Mouse (Mus musculus) gastrocnemius, postnatal 14 days (tissue): ENCODE results near the gene Cep131. TPM values are rescaled to one million over a fixed set of nuclear protein-coding genes. Genes with fewer than 3 reads are reported as not detected.
A peak's percentile ranks its signal among the peaks of the same experiment; 100 is the strongest.

Experiments
- DNase-seq: peaks from one replicate; pipeline ENCODE4 v3.0.0; 2021; ENCODE audit warnings: mixed read lengths
- intact Hi-C: fragments of 180-260 bp; cut with DNase I; formaldehyde crosslinking; loops from one replicate; pipeline ENCODE4 v1.15.1; 2025; ENCODE audit warnings: low total_unique reads
- total RNA-seq, 2 experiments: library from RNA; stranded (reverse); gene quantifications; 2 replicates each; pipeline ENCODE4 v1.2.3; 2021

The Cep131 gene
- total RNA-seq, 2 experiments from 2014 or later, result 7.9 to 8.5 TPM

GRCm38 (mm10) chr11:120063326-120063725, 23.3 kb downstream of the Cep131 start:
- no peak for DNase-seq
- intact Hi-C loops, result no loop called here

- intact Hi-C loops, result no loop called here
- no peak for DNase-seq
Measured at GRCm38 (mm10) chr11:120060634-120061033, 26.0 kb downstream of the Cep131 start.

- DNase-seq, result no peak
- intact Hi-C loops, result no loop called here
Measured at GRCm38 (mm10) chr11:120055953-120056732, 30.5 kb downstream of the Cep131 start.

DNA sequence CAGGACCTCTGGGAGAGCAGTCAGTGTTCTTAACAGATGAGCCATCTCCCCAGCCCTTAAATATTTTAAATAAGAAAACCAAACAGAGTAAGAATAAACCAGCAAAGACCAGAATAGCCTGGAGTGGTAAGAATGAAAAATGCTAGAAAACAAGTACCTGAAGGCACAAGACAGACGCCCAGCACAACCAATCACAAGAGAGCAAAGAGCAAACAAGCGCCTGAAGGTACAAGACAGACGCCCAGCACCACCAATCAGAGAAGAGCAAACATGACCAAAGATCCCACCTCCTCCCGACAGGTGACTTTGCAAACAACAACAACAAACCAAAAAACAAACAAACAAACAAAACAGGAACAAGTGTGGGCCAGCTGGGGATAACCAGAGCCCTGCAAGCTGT, 32.8 kb downstream of the Cep131 start:
- no peak for DNase-seq
- intact Hi-C loops, result no loop called here

DNA sequence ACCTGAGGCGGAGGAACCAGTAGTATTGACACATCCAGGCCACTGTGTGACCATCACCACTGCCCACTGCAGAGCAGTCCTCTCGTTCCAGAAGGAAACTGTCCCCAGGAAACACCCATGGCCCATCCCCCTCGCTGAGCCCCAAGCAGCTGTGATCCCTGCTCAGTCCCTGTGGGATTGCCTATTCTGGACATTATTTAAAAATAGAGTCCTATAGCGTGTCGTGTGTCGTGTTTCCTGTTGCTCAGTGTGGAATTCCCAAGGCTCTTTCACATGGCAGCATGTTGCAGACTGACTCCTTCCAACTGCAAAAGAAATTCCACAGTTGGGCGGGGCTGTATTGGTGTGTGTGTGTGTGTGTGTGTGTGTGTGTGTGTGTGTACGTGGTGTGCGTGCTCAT, 34.4 kb downstream of the Cep131 start:
- no peak for DNase-seq
- intact Hi-C loops, result no loop called here

- no peak for DNase-seq
- intact Hi-C loops, result no loop called here
Measured at GRCm38 (mm10) chr11:120051124-120051811, 35.4 kb downstream of the Cep131 start.

DNA sequence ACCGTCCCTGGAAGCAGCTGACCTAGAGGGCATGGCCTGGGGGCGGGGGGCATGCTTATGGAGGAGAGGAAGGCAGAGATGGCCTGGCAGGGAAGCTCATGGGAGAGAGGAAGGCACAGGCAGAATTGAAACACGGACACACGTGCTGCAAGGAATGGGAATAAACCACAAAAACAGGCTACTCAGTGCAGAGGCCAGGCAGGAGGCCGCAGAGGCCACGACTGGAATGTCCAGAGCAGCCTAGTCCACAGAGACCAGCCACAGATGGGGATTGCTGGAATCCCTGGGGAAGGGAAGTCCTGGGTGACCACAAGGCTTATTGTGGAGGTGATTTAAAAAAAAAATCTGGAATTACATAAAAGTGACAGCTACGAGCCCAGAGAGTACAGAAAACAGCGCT, 37.6 kb downstream of the Cep131 start:
- no peak for DNase-seq
- intact Hi-C loops, result no loop called here

- intact Hi-C loops, result no loop called here
- DNase-seq, result no peak
Measured at GRCm38 (mm10) chr11:120048252-120048556, 38.4 kb downstream of the Cep131 start.

DNA sequence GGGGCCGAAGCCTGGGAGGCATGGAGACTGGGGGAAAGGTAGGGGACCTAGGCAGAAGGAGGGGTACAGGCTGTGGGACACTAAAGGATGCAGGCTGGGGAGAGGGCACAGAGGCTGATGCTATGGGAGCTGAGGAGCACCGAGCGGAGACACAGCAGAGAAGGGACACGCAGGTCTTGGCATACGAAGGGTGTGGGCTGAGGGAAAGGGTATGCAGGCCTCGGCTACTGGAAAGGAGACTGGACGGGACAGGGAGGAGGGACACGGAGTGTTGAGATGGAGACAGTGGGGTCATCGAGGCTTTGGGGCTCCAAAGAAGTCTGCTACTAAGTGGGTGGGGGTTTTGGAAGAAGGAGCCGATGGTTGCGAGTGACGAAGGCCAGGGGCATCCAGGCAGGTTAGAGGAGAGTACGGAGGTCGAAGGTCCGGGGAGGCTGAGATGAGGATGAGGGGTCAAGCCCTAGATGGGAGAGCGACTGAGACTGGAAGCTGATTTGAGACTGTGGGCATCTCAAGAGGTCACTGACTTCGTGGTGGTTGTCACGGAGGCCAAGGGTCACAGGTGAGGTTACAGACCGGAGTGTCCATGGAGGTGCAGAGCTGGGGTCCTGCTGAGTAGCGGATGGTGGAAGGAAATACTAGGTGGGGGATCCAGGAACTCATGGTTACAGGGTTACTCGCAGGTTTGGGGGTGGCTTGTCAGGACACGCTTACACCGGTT, 38.9 kb downstream of the Cep131 start:
- intact Hi-C loops, result no loop called here
- no peak for DNase-seq

- intact Hi-C loops, result no loop called here
- no peak for DNase-seq
Measured at GRCm38 (mm10) chr11:120046553-120047191, 40.0 kb downstream of the Cep131 start, which contains the start of gene Aatk. Gene Aatk, minus strand, starts transcription at chr11:120047167.

DNA sequence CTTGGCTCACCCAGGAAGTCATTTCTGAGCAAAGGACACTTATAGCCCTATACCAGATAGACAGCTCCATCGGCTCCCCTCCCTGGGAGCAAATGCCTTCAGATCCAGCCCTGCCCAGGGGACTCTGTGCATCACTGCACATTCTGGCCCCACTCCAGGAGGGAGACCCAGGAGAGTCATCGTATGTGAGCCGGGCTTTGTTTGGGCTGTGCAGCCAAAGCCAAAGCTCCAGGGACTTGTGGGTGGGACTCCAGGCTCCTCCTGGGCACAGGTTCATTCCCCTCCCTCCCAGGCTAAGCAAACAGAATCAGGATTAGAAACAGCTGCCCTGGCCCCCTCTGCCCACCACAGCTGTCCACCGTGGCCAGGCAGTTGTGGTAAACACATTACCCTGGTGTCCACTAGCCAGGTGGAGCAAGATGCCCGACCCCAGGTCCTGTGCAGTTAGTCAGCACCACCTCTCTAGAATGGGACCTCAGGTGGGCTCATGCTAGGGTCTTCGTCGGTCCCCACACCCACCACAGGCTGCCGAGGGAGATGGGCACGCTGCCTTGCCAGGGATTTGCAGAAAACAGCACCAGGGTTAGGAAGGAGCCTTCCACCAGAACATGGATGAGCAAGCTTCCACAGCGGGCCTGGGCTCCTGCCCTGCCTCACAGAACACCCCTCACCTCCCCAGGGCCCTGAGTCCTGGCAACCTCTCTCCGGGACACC, 40.6 kb downstream of the Cep131 start:
- intact Hi-C loops, result no loop called here
- DNase-seq, result peak; percentile 49

GRCm38 (mm10) chr11:120045341-120045740, 41.3 kb downstream of the Cep131 start:
- no peak for DNase-seq
- intact Hi-C loops, result no loop called here

DNA sequence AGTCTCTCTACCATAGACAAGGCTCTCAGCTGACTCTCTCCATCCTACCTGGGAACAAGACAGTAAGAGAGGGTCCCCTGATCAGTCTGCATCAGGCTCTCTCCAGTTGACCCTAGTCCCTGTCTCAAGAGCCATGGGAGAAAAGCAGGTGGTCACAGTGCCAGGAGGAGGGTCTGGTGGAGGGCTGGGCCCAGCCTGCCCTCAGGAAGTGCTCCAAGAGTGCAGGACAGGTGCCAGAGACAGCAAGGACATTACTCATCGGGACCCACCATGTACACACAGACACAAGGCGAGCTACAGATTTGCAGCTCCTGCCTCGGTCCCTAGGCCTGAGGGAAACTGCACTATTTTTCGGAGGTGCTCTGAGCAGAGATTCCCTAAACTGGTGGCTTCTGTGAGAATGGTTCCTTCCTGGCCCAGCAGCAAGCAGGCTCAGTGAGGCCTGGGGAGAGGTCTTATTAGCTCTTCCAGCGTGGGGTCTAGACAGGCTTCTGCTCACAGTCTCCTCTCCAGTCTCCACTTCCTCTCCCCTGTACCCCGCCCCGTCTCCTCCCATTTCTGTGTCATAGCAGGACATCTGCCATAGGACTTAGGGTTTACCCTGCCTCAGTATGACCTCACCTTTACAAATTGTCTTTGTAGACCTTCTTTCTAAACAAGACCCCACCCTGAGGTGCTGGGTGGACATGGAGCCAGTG, 44.3 kb downstream of the Cep131 start:
- no peak for DNase-seq
- intact Hi-C loops, result no loop called here

GRCm38 (mm10) chr11:120041191-120042123, 45.2 kb downstream of the Cep131 start:
- intact Hi-C loops, result no loop called here
- peak; percentile 76 for DNase-seq

- intact Hi-C loops, result no loop called here
- DNase-seq, result no peak
Measured at GRCm38 (mm10) chr11:120040440-120040839, 46.2 kb downstream of the Cep131 start.

DNA sequence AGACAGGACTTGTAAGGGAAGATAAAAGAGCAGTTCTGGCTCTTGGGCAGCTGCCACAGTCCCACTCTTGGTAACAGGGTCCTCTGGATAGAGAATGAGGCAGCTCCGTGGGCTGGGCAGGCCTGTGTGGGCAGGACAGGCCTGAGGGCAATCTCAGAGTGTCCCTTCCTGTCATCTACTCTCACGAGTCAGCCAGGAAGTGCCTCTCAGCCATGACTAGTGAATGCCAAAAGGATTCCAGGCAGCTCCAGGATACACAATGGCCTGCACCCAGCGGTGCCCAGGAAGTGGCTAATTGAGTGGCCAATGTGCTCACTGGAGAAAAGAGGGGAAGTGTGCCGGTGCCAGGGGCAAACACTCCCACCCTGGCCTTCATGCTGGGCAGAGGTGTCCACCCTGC, 47.0 kb downstream of the Cep131 start:
- DNase-seq, result no peak
- intact Hi-C loops, result no loop called here

DNA sequence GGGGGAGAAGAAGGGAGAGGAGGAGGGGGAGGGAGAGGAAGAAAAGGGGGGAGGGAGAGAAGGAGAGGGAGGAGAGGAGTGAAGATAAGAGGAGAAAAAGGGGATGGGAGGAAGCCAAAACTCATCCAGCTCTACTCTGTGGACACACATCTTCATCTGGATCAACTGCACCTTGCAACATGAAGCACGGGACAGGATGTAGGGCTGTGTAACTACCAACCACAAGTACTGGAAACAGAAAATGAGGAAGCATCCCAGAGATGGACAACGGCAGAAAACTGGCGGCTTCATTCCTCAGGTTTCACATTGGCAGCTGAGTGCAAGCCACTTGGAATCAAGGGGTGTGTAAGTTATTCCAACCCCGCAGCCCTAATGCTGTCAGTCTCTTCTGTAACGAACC, 51.9 kb downstream of the Cep131 start:
- intact Hi-C loops, result loop anchor here (5.0 kb wide), 2 partner anchors 33 to 68 kb away; no protein-coding TSS in a partner anchor
- DNase-seq, result no peak

GRCm38 (mm10) chr11:120034306-120034705, 52.3 kb downstream of the Cep131 start:
- intact Hi-C loops, result loop anchor here (5.0 kb wide), 2 partner anchors 33 to 68 kb away; no protein-coding TSS in a partner anchor
- DNase-seq, result no peak
